Mouse (Mus musculus): ENCODE results near the gene 6430548M08Rik. TPM values are rescaled to one million over a fixed set of nuclear protein-coding genes. Genes with fewer than 3 reads are reported as not detected.
A peak's percentile ranks its signal among the peaks of the same experiment; 100 is the strongest.

6430548M08Rik gene
- total and polyA plus RNA-seq, 3 experiments = 98.5 to 118 (median 107) TPM

- peak; percentile 50 for DNase-seq
Measured at GRCm38 (mm10) chr8:120181861-120182414, 68.0 kb downstream of the 6430548M08Rik start.

GRCm38 (mm10) chr8:120184366-120184765, 70.4 kb downstream of the 6430548M08Rik start:
- no peak for DNase-seq

- DNase-seq = no peak
Measured at GRCm38 (mm10) chr8:120184850-120185792, 71.2 kb downstream of the 6430548M08Rik start.

GRCm38 (mm10) chr8:120186454-120186853, 72.5 kb downstream of the 6430548M08Rik start:
- DNase-seq = peak; percentile 76

- peak; percentile 81 for DNase-seq
Measured at GRCm38 (mm10) chr8:120188510-120188909, 74.6 kb downstream of the 6430548M08Rik start.

- DNase-seq = no peak
Measured at GRCm38 (mm10) chr8:120189440-120189839, 75.5 kb downstream of the 6430548M08Rik start.

- DNase-seq = no peak
Measured at GRCm38 (mm10) chr8:120190107-120190809, 76.3 kb downstream of the 6430548M08Rik start.

- peak; percentile 98 for DNase-seq
Measured at GRCm38 (mm10) chr8:120190810-120191413, 77.0 kb downstream of the 6430548M08Rik start.

- no peak for DNase-seq
Measured at GRCm38 (mm10) chr8:120191633-120192032, 77.7 kb downstream of the 6430548M08Rik start.

- DNase-seq = no peak
Measured at GRCm38 (mm10) chr8:120192118-120192517, 78.2 kb downstream of the 6430548M08Rik start.

GRCm38 (mm10) chr8:120201351-120201750, 87.4 kb downstream of the 6430548M08Rik start:
- no peak for DNase-seq

GRCm38 (mm10) chr8:120202546-120202945, 88.6 kb downstream of the 6430548M08Rik start:
- no peak for DNase-seq

- DNase-seq = peak; percentile 90
Measured at GRCm38 (mm10) chr8:120204736-120205360, 90.9 kb downstream of the 6430548M08Rik start.

GRCm38 (mm10) chr8:120205916-120206315, 92.0 kb downstream of the 6430548M08Rik start:
- peak; percentile 64 for DNase-seq

- no peak for DNase-seq
Measured at GRCm38 (mm10) chr8:120207364-120207763, 93.4 kb downstream of the 6430548M08Rik start.

GRCm38 (mm10) chr8:120208113-120208512, 94.2 kb downstream of the 6430548M08Rik start:
- DNase-seq = no peak

GRCm38 (mm10) chr8:120211345-120211744, 97.4 kb downstream of the 6430548M08Rik start:
- no peak for DNase-seq

- DNase-seq = no peak
Measured at GRCm38 (mm10) chr8:120212596-120212995, 98.6 kb downstream of the 6430548M08Rik start.

- DNase-seq = no peak
Measured at GRCm38 (mm10) chr8:120213229-120213628, 99.3 kb downstream of the 6430548M08Rik start.

- peak; percentile 55 for DNase-seq
Measured at GRCm38 (mm10) chr8:120213939-120214338, 100.0 kb downstream of the 6430548M08Rik start.

Data from adrenal gland, adult 2 months (tissue).